Mouse (Mus musculus) lung, adult 2 months (tissue): ENCODE measurements around the gene Oas1e.

ENCODE experiments used
- CTCF ChIP-seq: fragments of 200-500 bp; IDR thresholded peaks from 2 replicates; pipeline ENCODE4 v1.5.1; 2011; ENCODE audit warnings: mild to moderate bottlenecking, low read length, control low read depth; ENCODE audit not compliant: insufficient read depth
- POLR2A ChIP-seq: fragments of 200-500 bp; IDR thresholded peaks from 2 replicates; pipeline ENCODE4 v1.6.1; 2011; ENCODE audit warnings: low read depth, mild to moderate bottlenecking, control low read depth, low read length, borderline replicate concordance; ENCODE audit errors: extremely low read depth

- TF ChIP-seq POLR2A (no peak), CTCF (no peak)
Observed at GRCm38 (mm10) chr5:120754215-120754614, 41.1 kb downstream of the Oas1e start.
